Mouse (Mus musculus) ovary, adult 10 weeks (tissue): Measurements from ENCODE around the gene Scn2a. TPM values are rescaled to one million over a fixed set of nuclear protein-coding genes. Genes with fewer than 3 reads are reported as not detected.

Experiments used
- polyA plus RNA-seq: library from polyadenylated mRNA; stranded (reverse); fragments of 350-450 nt; fragmentation: Illumina TruSeq; extraction: RNeasy Lipid Tissue Mini Kit (QIAGEN cat#74804); gene quantifications from one replicate; pipeline ENCODE4 v1.2.3, GENCODE M21; 2014

The Scn2a gene
- 2.6 TPM for polyA plus RNA-seq

GRCm38 (mm10) chr2:65620556-65621166 is at the start of gene Scn2a:
Gene Scn2a, plus strand, starts transcription at chr2:65620771.

Other genes starting within 250 kb of the Scn2a start
- gene Scn3a, start 53.1 kb upstream of the Scn2a start, polyA plus RNA-seq: 4.4 TPM
- 25.4 TPM for gene Csrnp3, start 225.0 kb downstream of the Scn2a start, polyA plus RNA-seq